Mouse (Mus musculus) neural tube, embryonic 11.5 days (tissue): ENCODE measurements around the gene Gcnt4. TPM values are rescaled to one million over a fixed set of nuclear protein-coding genes. Genes with fewer than 3 reads are reported as not detected.
"Not testable (repeated sequence)": the region's sequence is repeated elsewhere in the genome, so short reads cannot be mapped to it uniquely, and the experiment has no call there.

ENCODE experiments used
- ATAC-seq: fragments of 200-750 bp; cut with Nextera tagmentation; 2 replicates; pipeline ENCODE4 v1.8.0; 2017; ENCODE audit warnings: moderate number of reproducible peaks, mild to moderate bottlenecking, moderate TSS enrichment, moderate library complexity; ENCODE audit not compliant: insufficient read depth, low FRiP score, low TSS enrichment
- DNase-seq: peaks from one replicate; pipeline ENCODE4 v3.0.0-alpha.2; 2015; ENCODE audit warnings: low spot score
- H3K27ac ChIP-seq: fragments of 300-500 bp; sonication (generic); 2 replicates; pipeline ENCODE4 v1.5.1; 2014; ENCODE audit warnings: low read depth, mild to moderate bottlenecking, low read length
- H3K27me3 ChIP-seq: fragments of 300-500 bp; sonication (generic); 2 replicates; pipeline ENCODE4 v1.6.1; 2014; ENCODE audit warnings: mild to moderate bottlenecking, low read length, mixed read lengths; ENCODE audit not compliant: control insufficient read depth, insufficient read depth
- H3K36me3 ChIP-seq: fragments of 300-500 bp; sonication (generic); 2 replicates; pipeline ENCODE4 v1.6.1; 2014; ENCODE audit warnings: mild to moderate bottlenecking, low read length, moderate library complexity, mixed read lengths; ENCODE audit not compliant: control insufficient read depth, insufficient read depth
- H3K4me1 ChIP-seq: fragments of 300-500 bp; sonication (generic); 2 replicates; pipeline ENCODE4 v1.6.1; 2014; ENCODE audit warnings: low read length, mixed read lengths; ENCODE audit not compliant: control insufficient read depth, insufficient read depth
- H3K4me2 ChIP-seq: fragments of 300-500 bp; sonication (generic); 2 replicates; pipeline ENCODE4 v1.6.1; 2014; ENCODE audit warnings: low read depth, mild to moderate bottlenecking, moderate library complexity
- H3K4me3 ChIP-seq: fragments of 300-500 bp; sonication (generic); 2 replicates; pipeline ENCODE4 v1.5.1; 2014; ENCODE audit warnings: low read depth, low read length
- H3K9ac ChIP-seq: fragments of 300-500 bp; sonication (generic); 2 replicates; pipeline ENCODE4 v1.6.1; 2014; ENCODE audit warnings: mild to moderate bottlenecking, low read length
- H3K9me3 ChIP-seq: fragments of 300-500 bp; sonication (generic); 2 replicates; pipeline ENCODE4 v1.6.1; 2016; ENCODE audit warnings: low read length; ENCODE audit not compliant: control insufficient read depth
- whole genome bisulfite sequencing: fragments of 180-500 bp; shearing (Covaris S2); extraction: QIAGEN DNeasy Blood & Tissue Kit; methylation state at CpG from one replicate; pipeline ENCODE4 v1.1.7; 2014; 5-methylcytosine and 5-hydroxymethylcytosine counted together
- polyA plus RNA-seq: library from polyadenylated mRNA; unstranded; fragments of >200 nt; fragmentation: Nextera tagmentation; extraction: Ambion mirVana; gene quantifications from 2 replicates; pipeline ENCODE4 v1.2.1, GENCODE M21; 2014

Gcnt4 gene
- polyA plus RNA-seq, 1 experiment from 2014 or later = 0.32 TPM

DNA sequence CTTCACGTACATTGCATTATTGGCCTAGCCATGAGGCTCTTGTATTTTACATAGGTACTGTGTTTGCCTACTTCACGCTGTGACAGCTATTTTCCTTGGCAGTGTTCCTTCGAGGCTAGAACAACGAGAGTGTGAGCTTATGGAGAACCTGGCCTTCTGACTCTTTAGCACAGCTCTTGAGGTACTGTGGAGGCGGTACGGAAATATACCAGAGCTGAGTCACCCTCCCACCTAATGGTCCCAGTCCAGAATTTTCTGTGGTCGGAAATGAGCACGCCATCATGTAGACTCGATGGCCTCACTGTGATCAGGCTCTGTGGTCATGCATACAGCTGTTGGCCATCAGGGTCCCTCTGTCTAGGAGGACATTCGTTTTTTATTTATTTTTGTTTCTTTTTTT lies 15.2 kb downstream of the Gcnt4 start:
- Histone ChIP-seq H3K27me3 (no peaks in the 10 kb centered on the region), H3K9ac (no peak overlapping the region), H3K9me3 (no peaks in the 10 kb centered on the region), H3K4me1 (peaks cover 4% of the 10 kb centered on the region; the same call in 1 of the 2 replicates), H3K27ac (no peak overlapping the region), H3K4me3 (no peak overlapping the region), H3K4me2 (no peak overlapping the region), H3K36me3 (no peaks in the 10 kb centered on the region)
- ATAC-seq (no peak), DNase-seq (no peak)
- 87% methylated on average over 10 of the region's 10 CpGs for WGBS

DNA sequence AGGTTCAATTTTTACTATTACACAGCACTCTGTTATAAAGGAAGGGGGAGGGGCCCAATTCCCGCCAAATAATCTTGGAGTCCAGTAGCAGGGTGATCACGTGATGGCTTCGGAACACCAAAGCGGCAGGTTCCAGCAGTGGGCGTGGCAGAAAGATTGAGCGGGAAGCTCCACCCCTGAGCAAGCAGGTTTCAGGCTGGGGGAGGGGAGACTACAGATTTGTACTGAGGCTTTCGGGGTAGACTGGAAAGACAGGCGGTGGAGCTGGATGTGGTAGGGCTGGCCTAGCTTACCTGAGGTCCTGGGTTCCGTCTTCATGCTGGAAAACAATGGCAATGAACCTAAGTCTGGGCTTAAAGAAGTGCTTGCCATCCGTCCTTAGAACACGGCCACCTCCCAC lies 17.0 kb downstream of the Gcnt4 start:
- not testable (repeated sequence) for H3K9ac ChIP-seq, H3K4me3 ChIP-seq, DNase-seq, H3K4me2 ChIP-seq, H3K27me3 ChIP-seq, H3K36me3 ChIP-seq, H3K4me1 ChIP-seq, H3K27ac ChIP-seq, ATAC-seq, H3K9me3 ChIP-seq
- WGBS = 89% methylated on average over 11 of the region's 11 CpGs

DNA sequence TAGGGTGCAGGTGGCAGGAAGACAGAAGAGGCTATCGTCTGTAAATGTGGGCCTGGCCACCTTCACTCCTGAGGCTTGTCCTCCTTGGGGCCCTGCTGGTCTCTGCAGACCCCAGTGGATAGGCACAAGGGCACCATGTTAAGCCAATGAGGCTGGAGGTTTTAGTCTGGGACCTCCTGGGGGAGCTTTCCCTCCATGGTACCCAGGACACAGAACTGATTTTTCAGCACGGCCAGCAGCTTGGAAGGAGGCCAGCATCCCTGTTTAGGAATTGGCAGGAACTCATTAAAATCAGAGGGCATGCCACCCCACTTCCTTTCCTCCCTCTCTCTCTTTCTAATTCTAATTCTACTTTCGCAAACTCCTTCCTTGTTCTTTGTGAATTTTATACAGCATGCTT lies 19.1 kb downstream of the Gcnt4 start:
- no peaks in the 10 kb centered on the region for H3K9me3 ChIP-seq
- no peak overlapping the region for H3K27ac ChIP-seq
- DNase-seq (no peak), ATAC-seq (no peak)
- WGBS = 75% methylated on average over 3 of the region's 3 CpGs
- no peaks in the 10 kb centered on the region for H3K4me1 ChIP-seq
- H3K36me3 ChIP-seq = no peaks in the 10 kb centered on the region
- no peak overlapping the region for H3K4me2 ChIP-seq
- H3K27me3 ChIP-seq = no peaks in the 10 kb centered on the region
- H3K4me3 ChIP-seq = no peak overlapping the region
- H3K9ac ChIP-seq = no peak overlapping the region

DNA sequence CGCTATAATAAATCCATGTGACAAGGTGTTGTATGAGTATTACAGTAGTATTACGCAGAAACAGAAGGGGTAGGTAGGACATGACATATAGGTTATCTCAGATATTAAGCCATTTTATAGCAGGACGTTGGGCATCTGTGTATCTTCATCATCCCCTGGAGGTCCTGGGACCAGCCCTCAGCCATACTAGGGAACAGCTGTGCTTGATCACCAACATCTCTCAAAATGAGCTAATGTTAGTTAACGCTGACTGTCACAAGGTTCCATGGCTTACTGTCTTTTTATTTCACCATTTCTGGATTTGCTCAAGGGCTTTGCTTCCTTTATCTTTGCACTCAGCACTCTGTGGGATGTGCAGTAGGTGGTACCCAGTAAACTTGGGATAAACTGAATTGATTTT lies 21.3 kb downstream of the Gcnt4 start:
- H3K36me3 ChIP-seq = no peaks in the 10 kb centered on the region
- 88% methylated on average over 4 of the region's 4 CpGs for WGBS
- H3K4me2 ChIP-seq = no peak overlapping the region
- DNase-seq (no peak), ATAC-seq (no peak)
- no peak overlapping the region for H3K9ac ChIP-seq
- no peaks in the 10 kb centered on the region for H3K4me1 ChIP-seq
- H3K9me3 ChIP-seq = no peaks in the 10 kb centered on the region
- H3K4me3 ChIP-seq = no peak overlapping the region
- no peak overlapping the region for H3K27ac ChIP-seq
- no peaks in the 10 kb centered on the region for H3K27me3 ChIP-seq

DNA sequence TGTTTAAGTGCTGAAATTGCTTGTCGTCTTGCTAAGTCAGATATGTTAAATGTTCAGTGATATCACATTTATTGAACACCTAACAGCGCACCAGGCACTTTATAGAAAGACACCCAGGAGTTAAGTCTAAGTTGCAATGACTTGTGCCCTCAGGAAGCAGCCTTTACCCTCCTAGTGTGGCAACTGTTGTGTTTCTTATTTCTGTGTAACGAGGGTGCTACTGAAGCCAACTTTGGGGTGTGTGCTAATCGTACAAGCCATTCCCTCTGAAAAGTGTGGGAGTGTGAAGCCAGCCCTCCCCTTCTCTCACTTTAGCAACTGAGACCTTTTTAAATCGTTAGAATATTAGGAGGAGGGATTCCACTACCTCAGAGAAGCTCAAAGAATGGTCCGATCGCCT lies 23.2 kb downstream of the Gcnt4 start:
- Histone ChIP-seq H3K4me2 (no peak overlapping the region), H3K4me3 (no peak overlapping the region), H3K9me3 (no peaks in the 10 kb centered on the region), H3K36me3 (no peaks in the 10 kb centered on the region), H3K9ac (no peak overlapping the region), H3K27me3 (no peaks in the 10 kb centered on the region), H3K27ac (no peak overlapping the region), H3K4me1 (no peaks in the 10 kb centered on the region)
- no peak for ATAC-seq
- no peak for DNase-seq
- WGBS = 89% methylated on average over 7 of the region's 7 CpGs

DNA sequence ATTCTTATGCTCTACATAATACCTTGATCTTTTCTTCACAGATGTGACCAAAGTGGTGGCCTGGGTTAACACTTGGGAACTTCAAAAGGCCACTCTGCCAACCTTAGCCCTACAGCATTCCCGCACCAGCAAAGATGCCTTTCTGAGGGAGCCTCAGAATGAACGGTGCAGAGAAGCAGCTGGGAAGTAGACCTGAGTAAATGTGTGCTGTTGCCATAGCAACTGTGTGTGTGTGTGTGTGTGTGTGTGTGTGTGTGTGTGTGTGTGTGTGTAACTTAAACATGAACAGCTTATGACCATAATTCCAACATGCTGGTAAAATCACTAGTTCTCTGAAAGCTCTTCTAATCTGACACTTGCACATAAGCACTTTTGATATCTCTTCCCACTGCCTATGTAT lies 27.4 kb downstream of the Gcnt4 start:
- 55% methylated on average over 2 of the region's 2 CpGs for WGBS
- DNase-seq (no peak), ATAC-seq (no peak)
- Histone ChIP-seq H3K4me3 (no peak overlapping the region), H3K36me3 (no peaks in the 10 kb centered on the region), H3K27me3 (no peaks in the 10 kb centered on the region), H3K4me2 (no peak overlapping the region), H3K27ac (no peak overlapping the region), H3K4me1 (no peaks in the 10 kb centered on the region), H3K9ac (no peak overlapping the region), H3K9me3 (no peaks in the 10 kb centered on the region)

DNA sequence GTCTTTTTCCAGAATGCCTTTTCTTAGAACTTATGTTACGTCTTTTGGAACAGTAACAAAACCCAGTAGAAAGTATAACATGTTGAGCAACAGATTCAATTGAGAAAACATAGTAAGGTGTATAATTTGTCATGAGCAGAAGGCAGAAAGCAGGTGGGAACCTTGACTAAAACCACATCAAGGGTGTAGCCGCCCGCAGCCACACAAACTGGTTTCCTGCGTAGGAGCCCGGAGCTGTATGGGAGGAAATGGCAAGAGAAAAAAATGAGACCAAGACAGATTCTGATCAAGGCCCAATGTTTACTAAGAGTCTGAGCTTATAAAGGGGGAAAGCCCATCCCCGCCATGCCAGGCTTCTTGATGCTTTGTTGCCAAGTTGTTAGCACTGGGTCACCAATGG lies 32.0 kb downstream of the Gcnt4 start:
- Histone ChIP-seq H3K27me3 (no peaks in the 10 kb centered on the region), H3K4me2 (no peak overlapping the region), H3K27ac (no peak overlapping the region), H3K4me3 (no peak overlapping the region), H3K9ac (no peak overlapping the region), H3K4me1 (no peaks in the 10 kb centered on the region), H3K36me3 (no peaks in the 10 kb centered on the region), H3K9me3 (no peaks in the 10 kb centered on the region)
- no peak for DNase-seq
- 95% methylated on average over 6 of the region's 6 CpGs for WGBS
- no peak for ATAC-seq

DNA sequence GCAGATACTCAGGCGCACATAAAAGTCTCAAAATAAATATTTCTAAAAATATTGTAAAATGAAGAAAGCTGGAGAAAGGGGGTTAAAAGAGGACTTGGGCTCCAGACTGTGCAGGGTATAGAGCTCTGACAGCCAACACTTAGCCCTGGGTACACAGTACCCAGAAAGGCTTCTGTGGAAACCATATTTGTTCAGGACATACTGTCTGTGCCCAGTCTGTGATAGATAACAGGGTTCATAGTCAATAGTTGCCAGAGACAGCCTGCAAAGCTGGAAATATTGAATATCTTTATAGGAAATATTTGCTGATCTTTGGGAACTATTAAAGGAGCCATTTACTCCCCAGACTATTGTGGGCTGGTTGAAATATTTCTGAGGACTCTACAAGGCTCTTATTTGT lies 35.5 kb downstream of the Gcnt4 start:
- no peak for ATAC-seq

DNA sequence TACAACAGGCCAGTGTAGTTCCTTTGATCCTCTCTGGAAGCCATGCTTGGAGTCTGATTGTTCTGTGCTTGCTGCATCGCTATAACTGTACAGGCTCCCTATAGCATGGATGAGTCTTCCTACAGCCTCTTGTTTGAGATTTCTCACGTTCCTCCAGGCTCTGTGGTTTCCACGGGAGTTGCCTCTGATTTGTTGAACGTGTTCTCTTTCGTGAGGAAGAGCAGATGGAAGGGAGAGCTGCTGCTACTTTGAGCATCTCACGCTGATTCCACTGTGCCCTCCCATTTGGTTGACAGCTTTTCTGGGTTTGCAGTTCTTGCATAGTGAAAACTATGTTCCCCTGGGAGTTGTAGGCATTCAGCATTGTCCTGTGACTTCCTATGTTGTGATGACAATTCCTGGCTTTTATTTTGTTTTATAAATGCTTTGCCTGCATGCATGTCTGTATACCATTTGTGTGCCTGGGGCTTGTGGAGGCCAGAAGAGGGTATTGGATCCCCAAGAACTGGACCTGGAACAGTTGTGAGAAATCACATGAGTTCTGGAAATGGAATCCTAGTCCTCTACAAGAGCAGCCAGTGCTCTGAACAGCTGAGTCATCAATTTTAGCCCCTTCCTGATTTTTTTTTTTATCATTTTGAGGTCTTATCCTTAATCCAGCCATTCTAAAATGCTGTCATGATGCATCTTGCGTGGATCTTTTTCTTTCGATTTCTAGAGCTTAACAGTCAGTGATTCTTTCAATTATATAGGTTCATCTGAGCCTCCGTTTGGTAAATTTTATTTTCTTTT lies 37.1 kb downstream of the Gcnt4 start:
- DNase-seq = no peak
- H3K27me3 ChIP-seq = no peaks in the 10 kb centered on the region
- H3K9ac ChIP-seq = no peak overlapping the region
- no peaks in the 10 kb centered on the region for H3K36me3 ChIP-seq
- ATAC-seq = no peak
- no peaks in the 10 kb centered on the region for H3K9me3 ChIP-seq
- no peaks in the 10 kb centered on the region for H3K4me1 ChIP-seq
- 83% methylated on average over 9 of the region's 9 CpGs for WGBS
- H3K27ac ChIP-seq = no peak overlapping the region
- no peak overlapping the region for H3K4me2 ChIP-seq
- H3K4me3 ChIP-seq = no peak overlapping the region

More for the DNA sequence above, 35.5 kb downstream of the Gcnt4 start:
- whole genome bisulfite sequencing = 87% methylated on average over 1 of the region's 1 CpGs
- no peak overlapping the region for H3K4me2 ChIP-seq
- no peaks in the 10 kb centered on the region for H3K4me1 ChIP-seq
- no peak overlapping the region for H3K4me3 ChIP-seq
- H3K27me3 ChIP-seq = no peaks in the 10 kb centered on the region
- no peak overlapping the region for H3K9ac ChIP-seq
- H3K9me3 ChIP-seq = no peaks in the 10 kb centered on the region
- H3K27ac ChIP-seq = no peak overlapping the region
- H3K36me3 ChIP-seq = no peaks in the 10 kb centered on the region
- DNase-seq = no peak
